ENCODE assay signal across 9 mouse cellular contexts in genomic region chr9:44286256-44286850, GRCm38 (mm10). TPM values are rescaled to one million over a fixed set of nuclear protein-coding genes. Genes with fewer than 3 reads are reported as not detected.
A peak's percentile ranks its signal among the peaks of the same experiment; 100 is the strongest.
DNase-seq lines count a peak whose midpoint lies in the region; ATAC-seq and TF ChIP-seq lines count a peak whose summit lies in the region.
"Had no signal": no experiment of that assay in that cellular context is flagged by ENCODE, and none has a peak within 500 bp of the region (broad histone marks: within the 10 kb centered on the region; RNA-seq: fewer than 3 reads in every experiment).

No protein-coding gene starts in this region.

- 14% methylated on average over 6 of the region's 6 CpGs for WGBS in lung, embryonic 14.5 days
- 9% methylated on average over 6 of the region's 6 CpGs for WGBS in forebrain, embryonic 13.5 days
- WGBS in liver, embryonic 11.5 days = 10% methylated on average over 6 of the region's 6 CpGs
- WGBS in lung, postnatal 0 days = 10% methylated on average over 6 of the region's 6 CpGs

- TF ChIP-seq EP300 in lung, postnatal 0 days (IDR thresholded peaks at IDR 0.05) = no peak

- DNase-seq in lung, embryonic 14.5 days = no peak
- DNase-seq in lung, postnatal 36 days = no peak
- no peak for DNase-seq in liver, embryonic 11.5 days (ENCODE audit: low spot score)
- peak; percentile 50 to 77 for DNase-seq in spleen, postnatal 10 days (ENCODE audit: low spot score in 2 of 2)
- DNase-seq in frontal cortex, postnatal 36 days (ENCODE audit: low spot score in 2 of 2) = no peak
- no peak for DNase-seq in lung, postnatal 0 days (ENCODE audit: low spot score)
- no peak for DNase-seq in retina, postnatal 1 day

- H3K27me3 ChIP-seq in lung, embryonic 14.5 days (ENCODE audit: insufficient read depth, low read length) = peaks cover 27% of the 10 kb centered on the region
- no peaks in the 10 kb centered on the region for H3K27me3 ChIP-seq in forebrain, embryonic 13.5 days
- H3K27me3 ChIP-seq in liver, embryonic 11.5 days (replicated peaks; ENCODE audit: control insufficient read depth, insufficient read depth, low read length) = peaks cover 10% of the 10 kb centered on the region
- peaks cover 12% of the 10 kb centered on the region for H3K27me3 ChIP-seq in lung, postnatal 0 days (replicated peaks; ENCODE audit: insufficient read depth, low read length)

- no peaks in the 10 kb centered on the region for H3K36me3 ChIP-seq in lung, embryonic 14.5 days (ENCODE audit: insufficient read depth)
- H3K36me3 ChIP-seq in forebrain, embryonic 13.5 days (ENCODE audit: poor library complexity, severe bottlenecking) = peaks cover 30% of the 10 kb centered on the region
- H3K36me3 ChIP-seq in liver, embryonic 11.5 days (ENCODE audit: control insufficient read depth, insufficient read depth, low read length) = peaks cover 13% of the 10 kb centered on the region
- H3K36me3 ChIP-seq in lung, postnatal 0 days (ENCODE audit: insufficient read depth, low read length) = no peaks in the 10 kb centered on the region

- peaks cover 4% of the 10 kb centered on the region; the same call in 1 of the 2 replicates for H3K4me1 ChIP-seq in lung, embryonic 14.5 days (ENCODE audit: insufficient read depth)
- peaks cover 28% of the 10 kb centered on the region for H3K4me1 ChIP-seq in forebrain, embryonic 13.5 days
- peaks cover 34% of the 10 kb centered on the region for H3K4me1 ChIP-seq in liver, embryonic 11.5 days (replicated peaks; ENCODE audit: control insufficient read depth, insufficient read depth, low read length)
- H3K4me1 ChIP-seq in lung, postnatal 0 days (ENCODE audit: insufficient read depth, low read depth, low read length) = peaks cover 14% of the 10 kb centered on the region; the same call in 1 of the 2 replicates

- H3K9ac ChIP-seq in lung, embryonic 14.5 days = no peak overlapping the region
- peak overlapping the region; percentile 26; the same call in 1 of the 2 replicates for H3K9ac ChIP-seq in forebrain, embryonic 13.5 days
- H3K9ac ChIP-seq in liver, embryonic 11.5 days (ENCODE audit: low read depth, low read length) = peak overlapping the region; percentile 76
- H3K9ac ChIP-seq in lung, postnatal 0 days (replicated peaks; ENCODE audit: low read depth) = no peak overlapping the region

- TF ChIP-seq CTCF in lung, embryonic 14.5 days (IDR thresholded peaks at IDR 0.05; ENCODE audit: low read depth) = no peak
- TF ChIP-seq CTCF in lung, postnatal 0 days (IDR thresholded peaks at IDR 0.05) = no peak

- peak overlapping the region; percentile 97 for H3K4me2 ChIP-seq in lung, embryonic 14.5 days
- peak overlapping the region; percentile 92 for H3K4me2 ChIP-seq in forebrain, embryonic 13.5 days
- peak overlapping the region; percentile 85 for H3K4me2 ChIP-seq in liver, embryonic 11.5 days
- H3K4me2 ChIP-seq in lung, postnatal 0 days (replicated peaks; ENCODE audit: low read depth, low read length) = no peak overlapping the region

- no peak overlapping the region for H3K27ac ChIP-seq in lung, embryonic 14.5 days (ENCODE audit: low read depth)
- no peak overlapping the region for H3K27ac ChIP-seq in forebrain, embryonic 13.5 days
- H3K27ac ChIP-seq in liver, embryonic 11.5 days (ENCODE audit: low read depth, low read length) = peak overlapping the region; percentile 95
- H3K27ac ChIP-seq in lung, postnatal 0 days (ENCODE audit: low read length) = no peak overlapping the region

- H3K4me3 ChIP-seq in lung, embryonic 14.5 days (ENCODE audit: low read depth, low read length) = peak overlapping the region; percentile 11; the same call in 1 of the 2 replicates
- H3K4me3 ChIP-seq in forebrain, embryonic 13.5 days = peak overlapping the region; percentile 76
- peak overlapping the region; percentile 73 for H3K4me3 ChIP-seq in liver, embryonic 11.5 days (ENCODE audit: low read depth, low read length)
- no peak overlapping the region for H3K4me3 ChIP-seq in lung, postnatal 0 days (ENCODE audit: low read depth, low read length)

- no peaks in the 10 kb centered on the region for H3K9me3 ChIP-seq in lung, embryonic 14.5 days (ENCODE audit: low read depth, low read length)
- H3K9me3 ChIP-seq in forebrain, embryonic 13.5 days (replicated peaks) = no peaks in the 10 kb centered on the region
- 0 out of 2 replicates have a peak, but pooled peaks cover 2% of the 10 kb centered on the region for H3K9me3 ChIP-seq in liver, embryonic 11.5 days (ENCODE audit: control insufficient read depth, low read length)
- no peaks in the 10 kb centered on the region for H3K9me3 ChIP-seq in lung, postnatal 0 days (ENCODE audit: low read length)

- no peak for ATAC-seq in lung, embryonic 14.5 days (ENCODE audit: insufficient read depth)
- no peak for ATAC-seq in forebrain, embryonic 13.5 days
- peak; percentile 37; the same call in 1 of the 2 replicates for ATAC-seq in liver, embryonic 11.5 days (replicated peaks; ENCODE audit: low FRiP score)
- ATAC-seq in lung, postnatal 0 days = no peak

RNA-seq across cellular contexts. Expression of gene Abcg4, which starts 2.1 kb away (rescaled TPM):
- 2.4 and 2.7 TPM in 2 replicates for polyA plus RNA-seq in lung, embryonic 14.5 days (2014; fragmentation: Nextera tagmentation; extraction: Ambion mirVana)
- polyA plus RNA-seq in forebrain, embryonic 13.5 days (2015; fragmentation: Nextera tagmentation; extraction: Ambion mirVana) = 9.2 and 10.9 TPM in 2 replicates
- polyA plus RNA-seq in liver, embryonic 11.5 days (2014; fragmentation: Nextera tagmentation; extraction: Ambion mirVana) = 11.6 and 13.8 TPM in 2 replicates
- 0.47 and 0.63 TPM in 2 replicates for polyA plus RNA-seq in lung, postnatal 0 days (2015; fragmentation: Nextera tagmentation; extraction: Ambion mirVana)

RNA-seq across cellular contexts. Expression of gene Nlrx1, which starts 18.0 kb away (rescaled TPM):
- polyA plus RNA-seq in lung, embryonic 14.5 days (2014; fragmentation: Nextera tagmentation; extraction: Ambion mirVana) = 9.2 and 9.6 TPM in 2 replicates
- 4.4 and 4.5 TPM in 2 replicates for polyA plus RNA-seq in forebrain, embryonic 13.5 days (2015; fragmentation: Nextera tagmentation; extraction: Ambion mirVana)
- polyA plus RNA-seq in liver, embryonic 11.5 days (2014; fragmentation: Nextera tagmentation; extraction: Ambion mirVana) = 4.3 and 4.9 TPM in 2 replicates
- 9.4 and 10.1 TPM in 2 replicates for polyA plus RNA-seq in lung, postnatal 0 days (2015; fragmentation: Nextera tagmentation; extraction: Ambion mirVana)

RNA-seq across cellular contexts. Expression of gene Hinfp, which starts 19.1 kb away (rescaled TPM):
- 19.1 and 20.1 TPM in 2 replicates for polyA plus RNA-seq in lung, embryonic 14.5 days (2014; fragmentation: Nextera tagmentation; extraction: Ambion mirVana)
- 30.5 and 38.4 TPM in 2 replicates for polyA plus RNA-seq in forebrain, embryonic 13.5 days (2015; fragmentation: Nextera tagmentation; extraction: Ambion mirVana)
- polyA plus RNA-seq in liver, embryonic 11.5 days (2014; fragmentation: Nextera tagmentation; extraction: Ambion mirVana) = 19.3 and 20.2 TPM in 2 replicates
- 10.0 and 11.3 TPM in 2 replicates for polyA plus RNA-seq in lung, postnatal 0 days (2015; fragmentation: Nextera tagmentation; extraction: Ambion mirVana)

RNA-seq across cellular contexts. Expression of gene C2cd2l, which starts 33.7 kb away (rescaled TPM):
- polyA plus RNA-seq in lung, embryonic 14.5 days (2014; fragmentation: Nextera tagmentation; extraction: Ambion mirVana) = 6.7 and 8.6 TPM in 2 replicates
- polyA plus RNA-seq in forebrain, embryonic 13.5 days (2015; fragmentation: Nextera tagmentation; extraction: Ambion mirVana) = 14.0 and 19.6 TPM in 2 replicates
- polyA plus RNA-seq in liver, embryonic 11.5 days (2014; fragmentation: Nextera tagmentation; extraction: Ambion mirVana) = 8.9 and 9.3 TPM in 2 replicates
- polyA plus RNA-seq in lung, postnatal 0 days (2015; fragmentation: Nextera tagmentation; extraction: Ambion mirVana) = 8.1 and 10.3 TPM in 2 replicates

RNA-seq across cellular contexts. Expression of gene Pdzd3, which starts 35.1 kb away (rescaled TPM):
- polyA plus RNA-seq in lung, embryonic 14.5 days (2014; fragmentation: Nextera tagmentation; extraction: Ambion mirVana) = 0.11 and 0.13 TPM in 2 replicates
- polyA plus RNA-seq in forebrain, embryonic 13.5 days (2015; fragmentation: Nextera tagmentation; extraction: Ambion mirVana) = 0.39 and 0.40 TPM in 2 replicates
- 0.10 TPM in 1 of 2 replicates, not detected in the other for polyA plus RNA-seq in liver, embryonic 11.5 days (2014; fragmentation: Nextera tagmentation; extraction: Ambion mirVana)
- polyA plus RNA-seq in lung, postnatal 0 days (2015; fragmentation: Nextera tagmentation; extraction: Ambion mirVana) = 0.13 TPM in 1 of 2 replicates, not detected in the other
- polyA plus RNA-seq: embryonic facial prominence, embryonic 11.5 days had no signal

Comparison
In these comparisons a context has a peak if more than half of its experiments do, and no peak if none do; other contexts are left out.
1. DNase-seq: peak in spleen, postnatal 10 days (2 of 2); none in lung, embryonic 14.5 days (single experiment), lung, postnatal 36 days (single experiment), liver, embryonic 11.5 days (single experiment), frontal cortex, postnatal 36 days (0 of 2), lung, postnatal 0 days (single experiment) and retina, postnatal 1 day (single experiment).
2. H3K9ac ChIP-seq: peak in forebrain, embryonic 13.5 days (single experiment) and liver, embryonic 11.5 days (single experiment); none in lung, embryonic 14.5 days (single experiment) and lung, postnatal 0 days (single experiment).